8 mouse cellular contexts compared by ENCODE assay signal in the genomic region with DNA sequence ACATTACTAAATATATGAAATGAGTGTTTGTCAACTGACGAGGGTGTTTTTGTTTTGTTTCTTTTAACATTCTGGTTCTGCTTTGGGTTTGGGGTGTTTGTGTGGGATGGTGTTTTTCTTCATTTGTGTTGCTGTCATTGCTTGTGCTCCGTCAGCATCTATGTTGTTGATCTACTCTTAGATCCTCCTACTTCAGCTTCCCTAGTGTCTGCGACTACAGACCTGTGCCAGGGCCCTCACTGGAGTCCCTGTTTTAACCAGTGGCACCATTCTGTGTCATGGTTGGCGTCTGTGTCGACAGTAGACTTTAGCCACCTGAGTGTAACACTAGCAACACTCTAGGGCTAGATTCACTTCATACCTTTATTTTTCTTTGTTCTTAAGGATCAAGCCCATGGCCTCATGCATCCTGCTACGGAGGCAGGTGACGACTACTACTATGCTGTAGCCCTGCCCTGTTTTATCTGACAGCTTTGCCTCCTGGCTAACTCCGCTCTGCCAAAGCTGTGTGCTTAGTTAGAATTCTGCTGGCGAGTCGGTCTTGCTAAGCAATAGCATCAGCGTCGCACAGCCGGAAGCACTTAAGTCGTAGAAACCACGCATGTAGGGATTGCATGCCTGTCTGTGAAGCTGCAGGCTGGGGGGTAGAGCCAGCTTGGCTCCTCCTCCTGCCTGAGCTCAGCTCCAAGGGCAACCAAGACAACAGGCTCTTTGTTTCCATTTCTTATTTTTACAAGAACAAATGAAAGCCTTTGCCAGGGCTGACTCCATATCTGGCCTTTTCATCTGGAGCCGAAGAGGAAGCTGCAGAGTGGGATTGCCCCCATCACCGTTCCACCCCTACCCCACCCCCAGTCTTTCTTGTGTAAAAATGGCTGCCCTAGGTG.
A peak's percentile ranks its signal among the peaks of the same experiment; 100 is the strongest.
DNase-seq lines count a peak whose midpoint lies in the region; ATAC-seq lines count a peak whose summit lies in the region.

No protein-coding gene starts in this region.

- DNase-seq in embryo, embryonic 11.5 days (ENCODE audit: low read depth, low spot score), result peak; percentile 47
- peak; percentile 57 for DNase-seq in gastrocnemius, postnatal 25 days
- DNase-seq in induced T-regulatory cell, adult 2 months (ENCODE audit: low read depth), result peak; percentile 90
- DNase-seq in left cerebral cortex, adult 11 months (ENCODE audit: low spot score), result peak; percentile 53
- DNase-seq in lung, postnatal 36 days, result peak; percentile 85
- peak; percentile 76 for DNase-seq in retina, postnatal 1 day

- peak; percentile 88 for ATAC-seq in activated CD4-positive, CD25-positive, alpha-beta regulatory T cell, adult 4 months
- ATAC-seq in erythroblast, adult 5-6 weeks (replicated peaks; ENCODE audit: low FRiP score, poor library complexity, severe bottlenecking), result no peak
